Mouse (Mus musculus) right cerebral cortex, postnatal 14 days (tissue): ENCODE data around the gene Gzf1.
A peak's percentile ranks its signal among the peaks of the same experiment; 100 is the strongest.

Experiments used
- DNase-seq: peaks from one replicate; pipeline ENCODE4 v3.0.0; 2022

The Gzf1 gene

DNA sequence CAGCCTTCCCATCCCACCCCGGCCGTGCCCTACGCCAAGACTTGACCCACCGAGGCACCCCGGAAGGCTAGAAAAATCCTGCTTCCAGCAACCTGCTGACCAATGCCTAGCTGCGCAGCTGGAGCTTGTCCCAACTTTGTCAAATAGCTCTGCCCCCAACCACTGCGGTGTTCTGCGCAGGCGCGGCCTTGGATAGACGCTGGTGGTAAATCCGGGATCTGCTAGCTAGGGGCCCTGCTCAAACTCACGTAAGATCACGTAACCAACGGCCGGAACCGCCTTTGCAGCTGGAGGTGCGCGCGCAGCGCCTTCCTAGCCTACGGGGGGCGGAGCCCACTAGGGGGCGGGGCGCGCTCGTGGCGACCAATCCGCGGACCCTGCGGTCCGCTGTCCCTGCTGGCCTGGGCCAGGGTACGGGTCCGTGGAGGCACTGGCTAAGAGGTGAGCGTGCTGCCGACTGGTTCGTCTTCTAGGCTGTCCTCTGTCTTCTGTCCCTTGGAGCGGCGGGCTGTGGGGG, at the start of gene Gzf1:
Gene Gzf1 (plus strand): TSS at position 249 of the 517 bp plus-strand sequence.
- DNase-seq: peak; percentile 100

DNA sequence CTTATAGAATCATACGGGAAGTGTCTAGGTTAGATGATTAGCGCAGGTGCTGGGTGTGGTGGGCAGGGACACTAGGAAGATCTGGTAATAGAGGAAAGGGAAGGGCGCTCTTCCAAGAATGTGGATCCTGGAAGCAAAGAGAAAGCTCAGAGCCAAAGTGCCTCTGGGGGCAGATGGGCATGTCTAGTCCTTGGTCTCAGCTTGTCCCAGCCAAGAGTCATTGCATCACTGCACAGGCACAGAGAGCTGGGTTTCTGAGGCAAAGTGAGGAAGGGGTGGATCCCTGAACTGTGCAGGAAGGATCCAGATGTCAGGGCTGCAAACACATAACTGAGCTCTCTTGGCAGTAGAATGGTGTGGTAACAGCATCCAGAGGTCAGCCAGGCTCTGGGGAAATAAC, 49.2 kb upstream of the Gzf1 start:
- no peak for DNase-seq

DNA sequence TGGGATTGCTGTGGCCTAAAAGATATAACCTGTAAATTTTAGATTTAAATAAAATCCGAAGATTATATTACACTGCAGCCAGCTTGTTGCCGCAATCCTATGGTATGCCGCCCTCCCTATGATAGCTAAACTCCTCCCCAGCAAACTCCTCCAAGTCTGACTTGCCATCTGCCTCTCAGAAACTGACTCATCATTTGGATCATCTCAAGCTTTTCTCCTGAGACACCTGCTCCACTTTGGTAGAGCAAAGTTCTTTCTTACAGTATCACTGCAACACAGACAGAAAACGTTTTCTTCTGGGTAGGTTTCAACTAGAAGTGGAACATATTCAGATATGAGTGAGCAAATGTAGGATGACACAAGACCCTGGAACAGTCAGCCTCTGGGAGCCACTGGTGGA, 46.4 kb upstream of the Gzf1 start:
- no peak for DNase-seq

DNA sequence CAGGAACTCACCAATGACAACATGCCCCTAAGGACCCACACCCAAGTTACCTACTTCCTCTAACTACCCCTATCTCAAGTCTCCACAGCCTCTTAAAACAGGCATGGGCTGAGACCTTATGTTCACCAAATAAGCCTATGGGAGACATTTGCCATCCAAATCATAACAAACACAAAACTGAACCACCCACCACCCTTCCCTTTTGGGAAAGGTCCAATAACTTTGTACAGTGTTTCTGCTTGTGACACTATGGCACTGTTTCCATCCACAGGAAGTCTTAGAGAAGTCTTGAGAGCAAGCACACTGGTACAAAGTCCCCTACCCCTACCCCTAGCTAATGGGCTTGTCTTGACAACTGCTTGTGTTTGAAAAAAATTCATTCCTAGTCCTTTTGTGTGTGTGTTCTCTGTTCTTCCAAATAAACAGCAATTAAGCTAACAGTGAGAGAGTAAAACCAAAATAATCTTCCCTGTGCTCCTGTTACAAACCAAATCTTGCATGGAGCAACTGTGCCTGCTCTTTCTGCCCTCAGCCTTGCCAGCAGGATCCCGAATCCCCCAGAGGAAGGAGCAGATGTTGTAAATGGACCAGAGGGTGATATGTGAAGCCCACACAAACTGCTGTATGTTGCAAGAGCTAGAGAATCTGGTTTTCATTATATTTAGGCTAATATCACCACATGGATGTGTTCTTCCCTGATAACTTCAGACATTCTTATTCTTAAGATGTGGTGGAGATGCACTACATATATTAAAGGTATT, 38.0 kb upstream of the Gzf1 start:
- DNase-seq: no peak

DNA sequence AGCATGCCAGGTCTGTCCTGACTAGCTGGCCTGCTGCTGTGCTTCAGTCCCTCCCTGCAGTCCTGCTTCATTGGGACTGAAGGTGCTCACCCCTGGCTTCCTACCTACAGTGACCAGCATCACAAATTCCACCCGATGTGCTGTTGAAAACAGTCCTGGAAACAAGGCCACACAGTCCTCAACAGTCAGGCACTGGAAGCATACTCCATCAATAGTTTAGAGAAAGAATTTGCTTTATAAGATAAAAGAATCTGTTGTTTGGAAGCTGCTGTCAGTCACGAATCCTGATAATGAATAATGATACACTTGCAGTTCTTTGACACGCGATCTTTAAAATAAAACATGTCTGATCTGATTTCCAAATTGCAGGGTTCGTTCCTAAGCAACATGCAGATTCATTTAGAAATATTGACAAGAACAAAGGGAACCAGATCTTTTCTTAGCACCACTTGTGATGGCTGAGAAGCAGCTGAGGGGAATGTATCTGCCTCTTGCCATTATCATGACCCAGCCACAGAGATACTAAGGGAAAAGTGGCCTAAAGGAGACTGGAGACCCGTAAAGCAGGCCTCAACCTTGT, 36.3 kb upstream of the Gzf1 start:
- no peak for DNase-seq

DNA sequence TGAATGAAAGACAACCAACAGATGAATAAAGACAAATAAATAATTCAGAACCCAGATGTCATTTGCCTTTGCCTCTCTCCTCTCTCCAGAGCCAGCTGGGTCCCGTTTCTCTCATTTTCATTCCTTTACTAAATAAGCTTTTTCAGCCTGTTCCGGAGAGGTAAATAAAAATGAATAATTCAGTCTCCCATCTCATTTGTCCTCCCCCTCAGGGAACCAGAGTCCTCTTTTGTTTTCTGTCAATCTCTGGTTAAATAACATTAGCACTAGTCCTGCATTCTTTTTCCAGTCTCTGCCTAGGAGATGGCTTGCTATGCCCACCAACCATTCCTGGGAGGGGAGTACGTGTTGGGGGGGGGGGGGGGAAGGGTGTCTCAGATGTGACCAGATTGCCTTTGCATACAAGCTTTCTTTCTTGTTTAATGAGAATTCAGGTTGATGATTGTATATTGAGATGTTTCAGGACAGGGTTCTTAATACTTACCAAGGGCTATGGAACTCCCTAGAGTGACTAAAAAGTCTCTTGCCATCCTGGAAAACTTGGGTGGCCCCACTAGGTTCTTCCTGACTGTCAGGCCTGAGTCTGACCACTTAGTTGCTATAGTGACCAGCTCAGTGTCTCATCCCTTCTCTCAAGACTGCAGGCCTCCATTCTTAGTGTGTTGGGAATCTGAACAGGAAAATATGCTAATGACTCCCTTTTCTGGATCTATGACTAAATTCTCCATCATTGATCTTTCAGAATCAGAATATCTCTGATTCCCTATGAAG, 30.1 kb upstream of the Gzf1 start:
- no peak for DNase-seq

DNA sequence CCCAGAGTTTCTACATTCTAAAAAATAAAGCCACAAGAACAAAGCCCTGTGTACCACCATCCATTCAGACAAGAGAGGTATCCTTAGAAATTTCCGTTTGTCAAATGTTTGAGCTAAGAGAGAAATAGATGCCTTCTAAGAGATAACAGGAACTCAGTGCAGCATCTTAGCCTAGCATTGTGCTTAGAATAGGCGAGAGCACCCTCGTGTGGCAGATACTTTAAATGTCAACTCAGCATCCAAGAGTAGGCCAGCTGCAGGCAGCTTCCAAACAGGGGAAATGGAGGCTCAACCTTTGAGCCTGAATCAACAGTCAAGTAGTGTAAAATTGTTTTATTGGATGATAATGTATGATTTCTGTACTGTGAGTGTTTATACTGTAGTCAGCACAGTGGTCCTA, 25.9 kb upstream of the Gzf1 start:
- DNase-seq: peak; percentile 74

DNA sequence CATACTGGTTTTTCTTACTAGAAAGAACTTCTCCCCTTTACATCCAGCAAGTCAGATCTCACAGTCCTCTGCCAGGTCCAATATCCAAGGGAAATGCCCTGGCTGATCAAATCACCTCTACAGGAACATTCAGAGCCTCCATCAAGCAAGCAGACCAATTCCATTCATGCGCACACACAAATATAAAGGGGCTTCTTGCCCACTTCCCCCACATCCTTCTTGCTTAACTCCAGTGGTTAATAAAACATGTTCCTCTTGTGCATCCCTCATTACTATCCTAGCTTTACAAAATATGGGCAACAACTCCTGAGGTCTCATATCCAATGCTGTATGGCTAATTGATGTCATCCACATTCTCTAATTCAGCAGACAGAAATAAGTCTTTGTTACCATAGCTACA, 17.4 kb upstream of the Gzf1 start:
- no peak for DNase-seq

DNA sequence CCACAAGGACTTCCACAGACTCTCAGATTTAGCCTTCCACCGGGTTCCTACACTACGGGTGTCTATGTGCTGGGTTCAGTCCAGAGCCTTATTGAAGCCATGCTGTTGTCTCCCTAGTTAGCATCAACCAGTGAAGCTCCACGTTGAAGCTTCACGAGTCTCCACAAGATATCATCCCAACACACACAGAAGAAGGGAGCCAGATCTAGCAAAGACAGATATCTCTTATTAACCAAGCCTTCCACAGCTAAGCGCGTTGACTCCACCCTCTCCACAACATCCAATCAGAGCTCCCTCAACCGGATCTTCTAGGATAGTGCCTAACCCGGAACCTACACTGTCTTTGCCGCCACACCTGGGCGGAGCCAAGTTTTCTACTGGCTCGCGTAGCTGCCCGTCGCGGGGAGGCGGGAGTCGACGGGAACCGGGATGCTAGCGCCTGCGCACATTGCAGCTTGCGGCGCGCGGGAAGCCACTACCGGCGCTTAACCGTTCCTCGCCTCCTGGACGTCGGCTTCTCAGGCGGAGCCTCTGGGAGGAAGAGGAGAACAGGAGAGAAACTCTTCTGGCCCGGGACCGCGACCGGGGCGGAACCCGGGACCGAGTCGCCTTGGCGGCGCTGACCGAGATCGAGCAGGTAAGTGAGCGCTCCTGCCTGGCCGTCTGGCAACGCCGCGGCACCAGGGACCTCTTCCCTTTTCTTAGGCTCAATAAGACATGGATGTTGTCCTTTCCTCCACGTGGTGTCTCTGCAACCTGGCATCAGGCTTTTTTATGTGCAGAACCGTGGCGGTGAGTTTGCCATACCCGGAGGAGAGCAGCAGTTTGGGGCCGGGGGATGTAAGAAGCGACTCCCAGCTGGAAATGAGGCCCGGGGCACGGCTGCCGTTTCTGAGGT, 8.4 kb upstream of the Gzf1 start, which contains the start of gene Nxt1:
Gene Nxt1 (plus strand): TSS at position 403 of the 898 bp plus-strand sequence.
- peak; percentile 99 for DNase-seq

DNA sequence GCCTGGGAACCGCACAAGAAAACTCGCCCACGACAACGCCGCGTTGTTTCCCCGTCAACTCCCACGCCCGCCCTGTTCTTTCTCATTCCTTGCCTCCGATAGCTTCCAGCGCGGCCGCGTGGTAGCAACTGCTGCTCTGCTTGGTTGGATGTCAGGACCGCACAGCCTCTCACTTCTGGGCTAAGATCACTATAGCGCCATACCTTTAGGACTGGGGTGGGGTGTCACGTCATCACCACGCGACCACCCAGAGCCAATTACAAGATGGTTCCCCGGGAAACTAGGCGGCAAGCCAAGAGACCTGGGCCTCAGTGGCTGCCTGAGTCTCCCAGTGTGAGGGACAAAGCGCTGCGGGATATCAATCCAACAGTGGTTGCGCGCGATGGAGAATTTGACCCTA, 3.0 kb upstream of the Gzf1 start:
- DNase-seq: peak; percentile 90

DNA sequence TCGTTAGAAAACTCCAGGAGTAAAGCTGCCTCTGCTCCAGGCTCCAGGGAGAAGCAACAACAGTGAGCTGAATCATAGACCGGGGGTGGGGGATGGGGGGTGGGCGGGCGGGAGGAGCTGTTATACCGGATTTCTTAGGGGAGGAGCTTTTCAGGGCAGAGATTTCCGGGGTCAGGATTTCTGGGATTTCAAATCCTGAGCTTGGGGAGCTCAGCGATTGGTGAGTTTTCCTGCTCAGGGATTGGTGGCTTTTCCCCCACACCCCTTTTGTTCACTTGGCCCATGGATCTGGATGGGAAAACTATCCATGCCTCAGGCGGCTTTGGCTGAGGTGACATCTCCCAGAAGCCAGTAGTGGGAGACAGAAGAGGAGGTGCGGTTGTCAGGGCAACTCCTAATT, 1.5 kb upstream of the Gzf1 start:
- DNase-seq: peak; percentile 19

DNA sequence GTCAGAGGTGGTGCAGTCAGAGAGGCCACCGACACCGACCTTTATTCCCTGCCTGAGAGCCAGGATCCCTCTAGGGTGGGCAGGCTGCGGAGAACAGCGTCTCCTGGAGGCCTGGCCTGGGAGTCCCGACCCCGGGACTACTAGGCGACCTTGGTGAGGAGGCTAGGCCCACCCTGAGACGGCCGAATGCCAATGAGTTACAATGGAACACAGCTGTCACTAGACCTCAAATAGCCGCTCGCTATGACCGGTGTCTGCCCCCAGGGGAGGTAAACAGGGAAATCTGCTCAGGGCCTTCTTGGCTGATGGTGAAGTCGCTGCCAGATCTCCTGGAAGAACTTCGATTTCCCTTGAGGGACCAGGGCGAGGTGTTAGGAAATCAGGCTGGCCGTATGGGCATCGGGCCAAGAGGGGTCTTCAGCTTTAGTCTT, 653 bp downstream of the Gzf1 start:
- peak; percentile 46 for DNase-seq

DNA sequence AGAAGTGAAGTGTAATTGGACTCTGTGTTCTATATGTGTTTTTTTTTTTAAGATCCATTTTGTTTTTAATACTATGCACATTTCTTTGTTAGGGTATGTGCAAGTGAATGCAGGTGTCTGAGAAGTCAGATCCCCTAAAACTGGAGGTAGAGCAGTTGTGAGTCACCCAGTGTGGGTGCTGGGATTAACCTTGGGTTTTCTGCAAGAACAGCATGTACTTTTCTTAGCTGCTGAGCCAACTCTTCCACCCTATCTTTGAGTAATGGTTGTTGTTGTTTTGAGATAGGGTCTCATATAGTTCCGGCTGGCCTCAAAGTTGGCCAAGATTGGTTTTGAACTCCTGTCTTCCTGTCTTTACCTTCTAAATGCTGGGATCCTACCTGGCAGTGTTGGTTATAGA, 2.2 kb downstream of the Gzf1 start:
- DNase-seq: no peak

DNA sequence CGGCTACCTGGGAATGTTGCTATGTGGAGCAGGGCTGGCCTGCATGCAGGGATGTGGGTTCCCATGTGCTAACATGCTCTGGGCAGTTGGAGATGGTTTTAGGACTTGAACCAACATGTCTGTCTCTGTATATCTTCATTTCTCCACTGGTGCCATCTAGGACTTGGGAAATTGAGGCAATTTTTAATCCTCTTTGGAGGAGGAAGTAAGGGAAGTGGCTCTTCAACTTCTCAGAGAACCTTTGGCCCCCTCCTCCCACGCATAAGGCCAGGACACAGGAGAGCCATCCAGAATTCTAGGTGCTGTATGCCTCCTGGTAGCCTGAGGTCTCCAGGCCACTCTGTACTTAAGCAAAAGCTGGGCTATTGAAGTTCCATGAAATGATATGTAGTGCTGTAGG, 4.1 kb downstream of the Gzf1 start:
- no peak for DNase-seq

DNA sequence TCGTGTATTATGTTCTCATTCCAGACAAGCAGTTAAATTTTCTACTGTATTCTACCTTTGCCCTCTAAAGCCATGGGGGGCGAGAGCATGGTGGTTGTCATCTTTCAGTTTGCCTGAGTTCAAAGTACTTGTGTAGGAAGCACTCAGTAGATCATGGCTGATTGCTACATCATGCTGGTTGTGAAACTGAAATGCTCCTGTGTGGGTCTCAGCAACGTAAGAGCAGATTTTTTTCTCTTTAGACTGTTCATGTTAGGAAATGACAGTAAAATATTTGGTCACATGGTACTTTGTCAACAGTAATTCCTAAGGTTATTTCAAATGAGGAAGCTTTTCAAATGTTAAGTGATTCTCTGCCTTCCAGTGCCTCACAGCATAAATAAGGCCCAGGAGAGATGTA, 4.9 kb downstream of the Gzf1 start:
- no peak for DNase-seq

DNA sequence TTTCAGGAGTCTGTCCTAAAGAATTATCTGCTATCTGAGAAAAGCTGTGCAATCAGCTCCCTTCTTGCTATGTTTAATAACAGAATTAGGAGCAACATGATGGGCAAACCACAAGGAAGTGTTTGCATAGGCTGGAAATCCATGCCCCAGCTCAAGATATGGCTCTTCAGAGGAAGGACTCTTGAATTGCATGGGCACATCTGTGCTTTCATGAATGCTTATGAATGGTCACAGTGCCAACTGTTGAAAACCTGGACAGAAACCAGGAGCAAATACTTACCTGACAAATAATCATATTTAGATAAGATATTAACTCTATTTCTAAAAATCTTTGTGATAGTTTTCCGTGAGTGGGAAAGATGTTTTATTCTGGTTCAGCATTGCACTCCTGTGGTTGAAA, 6.0 kb downstream of the Gzf1 start:
- no peak for DNase-seq

DNA sequence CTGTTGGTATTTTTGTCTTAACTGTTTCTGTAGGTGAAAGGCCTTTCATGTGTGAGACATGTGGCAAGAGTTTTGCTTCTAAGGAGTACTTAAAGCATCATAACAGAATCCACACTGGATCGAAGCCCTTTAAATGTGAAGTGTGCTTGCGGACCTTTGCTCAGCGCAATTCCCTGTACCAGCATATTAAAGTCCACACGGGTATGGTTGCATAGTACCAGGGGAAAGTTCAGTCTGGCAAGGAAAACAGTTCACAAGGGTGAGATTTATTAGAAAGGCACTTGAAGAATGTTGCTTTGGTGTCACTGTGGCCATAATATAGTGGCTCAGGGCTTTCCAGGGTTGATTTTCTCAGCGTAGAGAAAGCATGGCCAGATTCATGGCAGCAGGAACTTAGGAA, 7.1 kb downstream of the Gzf1 start:
- no peak for DNase-seq

DNA sequence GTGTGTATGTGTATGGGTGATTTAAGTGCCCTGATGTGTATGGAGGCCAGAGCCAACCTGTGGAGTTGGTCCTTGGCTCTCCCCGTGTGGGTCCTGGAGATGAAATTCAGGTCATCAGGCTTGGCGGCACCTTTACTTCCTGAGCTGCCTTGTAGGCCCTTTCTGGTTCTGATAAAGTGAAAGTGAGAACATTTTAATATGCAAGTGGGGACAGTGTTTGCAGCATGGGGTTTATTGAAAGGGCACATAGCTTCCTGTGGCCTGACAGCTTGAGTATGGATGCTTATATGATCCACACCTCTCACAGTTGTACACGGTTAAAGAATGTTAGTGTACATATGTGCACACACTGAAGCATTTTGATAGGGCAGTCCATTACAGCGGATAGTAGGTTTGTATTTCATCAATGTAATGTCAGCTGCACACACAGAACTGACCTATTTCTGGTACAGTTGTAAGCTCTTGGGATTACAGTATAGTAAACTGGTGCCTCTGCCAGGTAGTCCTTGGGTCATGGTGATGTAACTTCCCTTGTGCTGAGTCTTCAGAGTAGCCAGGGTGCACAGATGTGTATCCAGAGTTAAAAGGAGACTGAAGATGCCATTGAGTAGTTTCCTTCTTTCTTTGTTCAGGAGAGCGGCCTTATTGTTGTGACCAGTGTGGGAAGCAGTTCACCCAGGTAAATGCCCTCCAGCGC, 8.8 kb downstream of the Gzf1 start:
- no peak for DNase-seq

DNA sequence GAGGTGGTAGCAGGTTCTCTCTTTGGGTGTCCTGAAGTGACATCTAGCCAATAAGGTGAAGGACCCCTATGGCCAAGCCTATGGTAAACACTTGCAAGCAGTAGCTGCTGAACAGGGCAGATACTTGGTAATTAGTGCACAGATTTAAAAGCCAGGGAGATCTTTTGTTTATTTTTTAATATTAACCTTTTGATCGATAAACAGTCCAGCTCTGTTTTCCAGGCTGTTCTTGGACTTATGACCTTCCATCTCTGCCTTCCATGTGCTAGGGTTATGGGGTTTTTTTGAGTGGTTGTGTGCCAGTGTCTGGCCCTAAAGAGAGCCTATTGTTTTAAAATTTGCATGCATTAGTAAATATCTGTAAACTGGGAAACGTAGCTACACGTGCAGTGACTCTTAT, 9.5 kb downstream of the Gzf1 start:
- no peak for DNase-seq

DNA sequence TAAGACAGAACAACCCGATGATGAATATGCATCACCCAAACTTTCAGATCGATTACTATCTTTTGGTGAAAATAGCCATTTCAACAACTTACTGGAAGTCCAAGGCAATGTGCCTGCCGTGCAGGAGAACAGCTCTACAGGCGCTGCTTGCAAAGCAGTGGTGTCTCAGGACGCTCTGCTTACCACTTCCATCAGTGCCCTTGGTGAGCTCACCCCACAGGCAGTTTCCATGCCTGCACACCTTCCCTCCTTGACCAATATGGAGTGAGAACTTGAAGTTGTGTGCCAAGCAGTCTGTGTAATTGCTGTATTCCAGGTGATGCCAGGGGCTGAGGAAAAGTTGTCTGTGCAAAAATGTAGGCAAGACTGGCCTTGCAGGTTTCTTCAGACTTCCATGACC, 10.0 kb downstream of the Gzf1 start:
- DNase-seq: no peak

DNA sequence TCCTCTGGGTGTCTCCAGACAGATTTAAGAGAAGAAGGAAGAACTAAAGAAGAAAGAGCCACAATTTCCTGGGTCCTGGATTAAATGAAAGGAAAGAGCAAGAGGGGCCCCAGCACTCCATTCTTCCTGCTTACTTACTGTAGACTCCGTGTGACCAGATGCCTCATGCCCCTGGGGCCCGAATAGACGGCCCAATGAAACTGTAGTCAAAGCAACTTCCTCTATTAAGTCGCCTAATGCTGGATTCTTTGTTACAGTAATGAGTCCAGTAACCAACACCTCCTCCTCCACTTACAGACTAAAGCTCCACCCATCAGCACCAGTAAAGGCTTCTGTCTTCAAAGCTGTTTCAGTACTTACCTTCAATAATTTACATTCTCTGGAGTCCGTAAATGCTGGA, 17.7 kb downstream of the Gzf1 start:
- no peak for DNase-seq
